Mouse (Mus musculus): ENCODE results near the gene Fam196b. TPM values are rescaled to one million over a fixed set of nuclear protein-coding genes. Genes with fewer than 3 reads are reported as not detected.

The Fam196b gene
- polyA plus RNA-seq, 1 experiment = 0.05 TPM

- 78% methylated on average over 5 of the region's 5 CpGs for WGBS
- TF ChIP-seq POLR2A (IDR thresholded peaks at IDR 0.05; ENCODE audit: low read depth, low read length) = no peak
- no peak for TF ChIP-seq CTCF (IDR thresholded peaks at IDR 0.05; ENCODE audit: extremely low read depth, insufficient read length, insufficient replicate concordance, low read depth, low read length)
- H3K27me3 ChIP-seq (ENCODE audit: control insufficient read depth, insufficient read depth, low read length) = no peaks in the 10 kb centered on the region
Observed at GRCm38 (mm10) chr11:34427212-34427611, 112.6 kb downstream of the Fam196b start.

DNA sequence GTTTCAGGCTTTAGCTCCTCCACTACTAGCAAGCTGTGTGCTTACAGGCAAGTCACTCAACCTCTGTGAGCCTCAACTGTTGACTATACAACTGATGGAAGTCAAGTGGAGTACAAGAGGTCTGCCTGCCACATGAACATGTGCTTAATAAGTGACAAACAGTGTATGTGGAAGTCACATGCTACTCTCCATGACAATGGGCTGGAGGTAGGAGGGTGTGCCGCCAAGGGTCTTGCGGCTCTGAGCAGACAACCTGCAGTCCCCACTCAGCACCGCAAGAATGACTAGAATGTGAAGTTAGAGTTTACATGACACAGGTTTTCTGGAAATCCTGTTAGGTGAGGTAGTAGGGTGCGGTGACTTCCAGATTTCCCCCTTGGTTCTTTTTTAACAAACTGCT lies 116.3 kb downstream of the Fam196b start:
- WGBS = 51% methylated on average over 4 of the region's 4 CpGs
- TF ChIP-seq CTCF (IDR thresholded peaks at IDR 0.05; ENCODE audit: extremely low read depth, insufficient read length, insufficient replicate concordance, low read depth, low read length) (no peak), POLR2A (IDR thresholded peaks at IDR 0.05; ENCODE audit: low read depth, low read length) (no peak)
- Histone ChIP-seq H3K4me3 (ENCODE audit: low read depth, low read length) (no peak overlapping the region), H3K4me1 (ENCODE audit: control insufficient read depth, insufficient read depth, insufficient read length, low read length) (no peaks in the 10 kb centered on the region), H3K27me3 (ENCODE audit: control insufficient read depth, insufficient read depth, low read length) (no peaks in the 10 kb centered on the region), H3K27ac (ENCODE audit: insufficient read depth, low read depth, low read length) (no peak overlapping the region), H3K36me3 (ENCODE audit: control insufficient read depth, insufficient read depth, low read length) (no peaks in the 10 kb centered on the region)

More at GRCm38 (mm10) chr11:34427212-34427611, 112.6 kb downstream of the Fam196b start:
- no peaks in the 10 kb centered on the region for H3K4me1 ChIP-seq (ENCODE audit: control insufficient read depth, insufficient read depth, insufficient read length, low read length)
- H3K4me3 ChIP-seq (ENCODE audit: low read depth, low read length) = no peak overlapping the region
- no peak overlapping the region for H3K27ac ChIP-seq (ENCODE audit: insufficient read depth, low read depth, low read length)
- H3K36me3 ChIP-seq (ENCODE audit: control insufficient read depth, insufficient read depth, low read length) = no peaks in the 10 kb centered on the region

DNA sequence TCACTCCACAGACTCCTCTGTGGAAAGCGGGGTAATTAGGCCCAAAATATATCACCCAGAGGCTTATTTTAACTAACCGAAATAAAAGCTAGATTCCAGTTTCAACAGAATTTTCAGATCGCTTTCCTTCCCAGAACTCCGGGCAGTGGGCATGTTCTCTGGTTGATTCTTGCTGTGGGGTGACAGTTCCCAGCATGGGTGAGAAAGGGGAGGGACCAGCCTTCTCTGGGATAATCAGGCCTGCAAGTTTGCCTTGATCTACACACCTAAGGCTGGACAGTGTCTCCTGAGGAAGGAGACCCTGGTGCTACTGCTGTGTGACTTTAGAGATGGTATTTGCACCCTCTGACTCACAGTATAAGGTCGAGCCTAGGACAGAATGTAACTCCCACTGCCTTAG lies 116.7 kb downstream of the Fam196b start:
- H3K27me3 ChIP-seq (ENCODE audit: control insufficient read depth, insufficient read depth, low read length) = no peaks in the 10 kb centered on the region
- H3K27ac ChIP-seq (ENCODE audit: insufficient read depth, low read depth, low read length) = no peak overlapping the region
- TF ChIP-seq CTCF (IDR thresholded peaks at IDR 0.05; ENCODE audit: extremely low read depth, insufficient read length, insufficient replicate concordance, low read depth, low read length) (no peak), POLR2A (IDR thresholded peaks at IDR 0.05; ENCODE audit: low read depth, low read length) (no peak)
- 47% methylated on average over 5 of the region's 5 CpGs for WGBS
- no peak overlapping the region for H3K4me3 ChIP-seq (ENCODE audit: low read depth, low read length)
- H3K36me3 ChIP-seq (ENCODE audit: control insufficient read depth, insufficient read depth, low read length) = no peaks in the 10 kb centered on the region
- H3K4me1 ChIP-seq (ENCODE audit: control insufficient read depth, insufficient read depth, insufficient read length, low read length) = no peaks in the 10 kb centered on the region

DNA sequence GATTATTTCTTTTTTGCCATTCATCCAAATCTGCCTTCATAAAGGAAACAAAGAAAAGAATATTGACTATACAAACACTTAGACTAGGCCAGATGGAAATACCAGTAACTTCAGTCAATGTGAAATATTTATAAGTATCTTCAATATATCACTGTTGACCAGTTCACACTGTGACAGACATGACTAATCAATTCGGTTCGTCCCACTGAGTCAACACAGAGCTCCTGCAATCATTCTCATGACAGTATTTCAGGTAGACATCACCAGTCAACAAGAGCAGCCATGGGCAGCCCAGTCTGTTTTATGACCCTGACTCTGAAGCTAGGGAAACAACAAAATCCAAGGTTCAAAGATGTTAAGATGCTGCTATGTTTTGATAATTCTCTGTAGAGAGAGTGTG lies 117.4 kb downstream of the Fam196b start:
- Histone ChIP-seq H3K27me3 (ENCODE audit: control insufficient read depth, insufficient read depth, low read length) (no peaks in the 10 kb centered on the region), H3K4me3 (ENCODE audit: low read depth, low read length) (no peak overlapping the region), H3K36me3 (ENCODE audit: control insufficient read depth, insufficient read depth, low read length) (no peaks in the 10 kb centered on the region), H3K27ac (ENCODE audit: insufficient read depth, low read depth, low read length) (no peak overlapping the region), H3K4me1 (ENCODE audit: control insufficient read depth, insufficient read depth, insufficient read length, low read length) (no peaks in the 10 kb centered on the region)
- 64% methylated on average over 2 of the region's 2 CpGs for WGBS
- TF ChIP-seq POLR2A (IDR thresholded peaks at IDR 0.05; ENCODE audit: low read depth, low read length) (no peak), CTCF (IDR thresholded peaks at IDR 0.05; ENCODE audit: extremely low read depth, insufficient read length, insufficient replicate concordance, low read depth, low read length) (no peak)

DNA sequence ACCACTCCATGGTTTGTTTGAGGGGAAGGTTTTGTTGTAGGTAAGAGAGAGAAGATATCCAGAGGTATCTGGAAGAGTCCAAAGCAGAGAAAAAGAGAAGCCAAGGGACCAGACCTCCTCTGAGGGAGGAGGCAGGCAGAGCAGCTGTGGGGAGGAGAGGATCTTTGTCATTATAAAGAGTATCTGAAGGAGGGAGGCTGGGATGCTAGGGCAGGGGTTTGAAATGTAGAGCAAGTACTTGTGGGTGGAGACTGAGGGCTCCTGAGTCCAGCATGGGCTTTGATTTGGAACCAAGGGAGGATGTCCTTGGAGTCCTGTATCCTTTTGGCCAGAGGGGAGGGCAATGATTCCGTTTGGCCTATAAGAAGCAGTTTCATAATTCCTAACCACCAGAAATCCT lies 122.8 kb downstream of the Fam196b start:
- TF ChIP-seq CTCF (IDR thresholded peaks at IDR 0.05; ENCODE audit: extremely low read depth, insufficient read length, insufficient replicate concordance, low read depth, low read length) = no peak
- no peak for TF ChIP-seq POLR2A (IDR thresholded peaks at IDR 0.05; ENCODE audit: low read depth, low read length)
- no peaks in the 10 kb centered on the region for H3K36me3 ChIP-seq (ENCODE audit: control insufficient read depth, insufficient read depth, low read length)
- 70% methylated on average over 1 of the region's 1 CpGs for WGBS

GRCm38 (mm10) chr11:34438429-34438828 lies 123.8 kb downstream of the Fam196b start:
- H3K4me3 ChIP-seq (ENCODE audit: low read depth, low read length) = no peak overlapping the region
- H3K4me1 ChIP-seq (ENCODE audit: control insufficient read depth, insufficient read depth, insufficient read length, low read length) = no peaks in the 10 kb centered on the region
- no peaks in the 10 kb centered on the region for H3K36me3 ChIP-seq (ENCODE audit: control insufficient read depth, insufficient read depth, low read length)
- H3K27ac ChIP-seq (ENCODE audit: insufficient read depth, low read depth, low read length) = no peak overlapping the region
- no peaks in the 10 kb centered on the region for H3K27me3 ChIP-seq (ENCODE audit: control insufficient read depth, insufficient read depth, low read length)
- TF ChIP-seq CTCF (IDR thresholded peaks at IDR 0.05; ENCODE audit: extremely low read depth, insufficient read length, insufficient replicate concordance, low read depth, low read length) = no peak
- no peak for TF ChIP-seq POLR2A (IDR thresholded peaks at IDR 0.05; ENCODE audit: low read depth, low read length)
- WGBS = 51% methylated on average over 2 of the region's 2 CpGs

More for the DNA sequence above, 122.8 kb downstream of the Fam196b start:
- H3K27me3 ChIP-seq (ENCODE audit: control insufficient read depth, insufficient read depth, low read length) = no peaks in the 10 kb centered on the region
- no peaks in the 10 kb centered on the region for H3K4me1 ChIP-seq (ENCODE audit: control insufficient read depth, insufficient read depth, insufficient read length, low read length)
- no peak overlapping the region for H3K4me3 ChIP-seq (ENCODE audit: low read depth, low read length)
- no peak overlapping the region for H3K27ac ChIP-seq (ENCODE audit: insufficient read depth, low read depth, low read length)

- no peaks in the 10 kb centered on the region for H3K4me1 ChIP-seq (ENCODE audit: control insufficient read depth, insufficient read depth, insufficient read length, low read length)
- WGBS = 47% methylated on average over 4 of the region's 4 CpGs
- H3K27me3 ChIP-seq (ENCODE audit: control insufficient read depth, insufficient read depth, low read length) = no peaks in the 10 kb centered on the region
- H3K27ac ChIP-seq (ENCODE audit: insufficient read depth, low read depth, low read length) = no peak overlapping the region
- H3K4me3 ChIP-seq (ENCODE audit: low read depth, low read length) = no peak overlapping the region
- TF ChIP-seq POLR2A (IDR thresholded peaks at IDR 0.05; ENCODE audit: low read depth, low read length) = no peak
- H3K36me3 ChIP-seq (ENCODE audit: control insufficient read depth, insufficient read depth, low read length) = no peaks in the 10 kb centered on the region
Observed at GRCm38 (mm10) chr11:34447891-34448290, 133.3 kb downstream of the Fam196b start.

DNA sequence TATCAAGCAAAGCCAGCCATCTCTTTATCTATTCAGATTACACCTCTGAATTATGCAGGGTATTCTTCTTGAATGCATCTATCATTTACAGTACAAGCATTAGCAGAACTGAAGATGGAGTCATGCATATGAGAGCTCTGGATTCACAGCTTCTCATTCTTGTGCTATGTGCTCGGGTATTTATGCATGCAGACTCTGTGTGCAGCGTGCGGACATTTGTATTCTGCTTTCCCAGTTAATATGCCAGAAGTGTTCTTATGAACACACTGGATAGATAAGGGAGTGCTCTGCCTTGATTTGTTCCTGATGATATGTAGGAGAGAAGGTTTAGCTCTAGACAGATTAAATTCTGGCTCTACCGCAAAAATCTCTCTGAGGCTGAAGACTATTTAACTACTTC lies 135.3 kb downstream of the Fam196b start:
- Histone ChIP-seq H3K27ac (ENCODE audit: insufficient read depth, low read depth, low read length) (no peak overlapping the region), H3K27me3 (ENCODE audit: control insufficient read depth, insufficient read depth, low read length) (no peaks in the 10 kb centered on the region), H3K4me1 (ENCODE audit: control insufficient read depth, insufficient read depth, insufficient read length, low read length) (no peaks in the 10 kb centered on the region), H3K36me3 (ENCODE audit: control insufficient read depth, insufficient read depth, low read length) (no peaks in the 10 kb centered on the region), H3K4me3 (ENCODE audit: low read depth, low read length) (no peak overlapping the region)
- 93% methylated on average over 4 of the region's 4 CpGs for WGBS
- TF ChIP-seq POLR2A (IDR thresholded peaks at IDR 0.05; ENCODE audit: low read depth, low read length) (no peak), CTCF (IDR thresholded peaks at IDR 0.05; ENCODE audit: extremely low read depth, insufficient read length, insufficient replicate concordance, low read depth, low read length) (no peak)
